Mouse (Mus musculus): ENCODE measurements at regions not wholly inside any gene's neighbourhood (a gene's known extent, or its start where the extent isn't known, plus 50 kb on each side); places are given as distances from the start of the nearest gene placed in this dataset.

- TF ChIP-seq CTCF (IDR thresholded peaks at IDR 0.05; ENCODE audit: low read depth, low read length) (no peak), POLR2A (IDR thresholded peaks at IDR 0.05; ENCODE audit: borderline replicate concordance, low read depth, low read length) (no peak)
These were observed 322.8 kb downstream of the Fat4 start for GRCm38 (mm10) chr3:39209382-39210165.
